Mouse (Mus musculus) E14TG2a.4 (cell line): ENCODE measurements at regions not wholly inside any gene's neighbourhood (a gene's known extent, or its start where the extent isn't known, plus 50 kb on each side); places are given as distances from the start of the nearest gene placed in this dataset.
A peak's percentile ranks its signal among the peaks of the same experiment; 100 is the strongest.

Experiments
- H3K27me3 ChIP-seq: 2 replicates; pipeline ENCODE4 v1.6.1; 2014; ENCODE audit warnings: low read length, control low read depth; ENCODE audit not compliant: insufficient read depth
- H3K36me3 ChIP-seq: 2 replicates; pipeline ENCODE4 v1.6.1; 2014; ENCODE audit warnings: low read length, control low read depth; ENCODE audit not compliant: insufficient read depth
- H3K4me1 ChIP-seq: replicated peaks from 2 replicates; pipeline ENCODE4 v1.6.1; 2014; ENCODE audit warnings: low read depth, low read length, control low read depth
- H3K4me3 ChIP-seq: replicated peaks from 2 replicates; pipeline ENCODE4 v1.5.1; 2014; ENCODE audit warnings: mild to moderate bottlenecking, low read length
- H3K9me3 ChIP-seq: 2 replicates; pipeline ENCODE4 v1.6.1; 2014; ENCODE audit warnings: low read length, control low read depth
- CTCF ChIP-seq: conservative IDR thresholded peaks from 2 replicates; pipeline ENCODE4 v1.5.1; 2014; ENCODE audit warnings: low read length
- NANOG ChIP-seq: IDR thresholded peaks from 2 replicates; pipeline ENCODE4 v1.6.1; 2014; ENCODE audit warnings: borderline replicate concordance, low read length, mixed read lengths
- POU5F1 ChIP-seq: IDR thresholded peaks from 2 replicates; pipeline ENCODE4 v1.6.1; 2014; ENCODE audit warnings: low read length, borderline replicate concordance

DNA sequence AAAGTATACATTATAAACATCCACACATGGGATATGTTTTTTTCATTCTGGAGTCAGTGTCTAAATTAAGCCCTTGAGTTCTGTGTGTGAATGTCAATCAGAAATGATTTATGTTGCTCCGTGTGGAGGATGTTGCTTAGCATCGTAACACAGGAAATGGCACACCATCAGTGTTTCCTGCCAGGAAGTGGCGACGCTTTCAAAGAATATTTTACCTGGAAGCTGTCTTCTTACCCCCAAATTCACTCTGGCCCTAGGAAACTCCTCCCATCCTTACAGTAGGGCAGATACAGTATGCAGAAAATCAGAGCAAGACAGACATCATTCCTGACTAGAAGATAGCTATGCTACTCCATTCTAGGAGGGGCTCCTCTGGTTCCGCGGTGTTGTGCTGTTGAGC is 145.1 kb upstream of the L3mbtl3 start:
- Histone ChIP-seq H3K4me1 (peaks cover 22% of the 10 kb centered on the region), H3K9me3 (peaks cover 12% of the 10 kb centered on the region)

DNA sequence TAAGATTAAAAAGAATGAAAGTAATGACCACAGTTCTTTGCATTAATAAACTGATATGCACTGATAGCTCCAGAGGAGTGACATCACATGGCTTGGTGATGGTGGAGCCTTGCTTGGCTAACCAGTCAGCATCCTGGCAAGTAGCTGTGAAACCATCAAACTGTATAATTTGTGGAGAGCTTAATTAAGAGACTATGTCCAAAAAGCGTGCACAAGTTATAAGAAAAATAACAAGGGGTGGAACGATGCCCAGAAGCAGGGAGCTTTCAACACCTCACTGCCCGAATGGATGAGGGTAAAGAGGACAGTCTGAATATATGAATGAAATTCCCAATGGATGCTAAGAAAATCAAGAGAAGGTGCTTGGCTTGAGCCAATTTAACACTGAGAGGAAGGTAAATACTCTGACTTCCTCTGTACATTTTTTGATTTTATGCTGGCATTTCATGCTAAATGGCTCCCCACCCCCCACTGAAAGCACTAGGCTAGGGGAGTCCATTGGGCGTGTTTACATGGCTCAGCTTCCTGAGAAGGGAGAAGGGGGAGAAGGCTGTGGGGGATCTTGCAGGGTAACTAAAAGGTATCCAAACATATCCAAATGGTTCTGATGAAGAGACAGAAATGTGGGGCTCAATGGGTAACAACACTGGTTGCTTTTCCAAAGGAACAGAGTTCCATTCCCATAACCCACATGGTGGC is 150.2 kb upstream of the L3mbtl3 start:
- no peak for TF ChIP-seq CTCF
- TF ChIP-seq POU5F1: no peak
- no peak for TF ChIP-seq NANOG
- Histone ChIP-seq H3K4me1 (peaks cover 10% of the 10 kb centered on the region), H3K27me3 (no peaks in the 10 kb centered on the region), H3K9me3 (no peaks in the 10 kb centered on the region), H3K36me3 (no peaks in the 10 kb centered on the region), H3K4me3 (no peak overlapping the region)

More for the DNA sequence above, 145.1 kb upstream of the L3mbtl3 start:
- TF ChIP-seq POU5F1 (no peak), CTCF (no peak), NANOG (0 out of 2 replicates have a peak, but pooled peaks have one; percentile 11)
- H3K4me3 ChIP-seq: no peak overlapping the region
- H3K27me3 ChIP-seq: no peaks in the 10 kb centered on the region
- no peaks in the 10 kb centered on the region for H3K36me3 ChIP-seq

DNA sequence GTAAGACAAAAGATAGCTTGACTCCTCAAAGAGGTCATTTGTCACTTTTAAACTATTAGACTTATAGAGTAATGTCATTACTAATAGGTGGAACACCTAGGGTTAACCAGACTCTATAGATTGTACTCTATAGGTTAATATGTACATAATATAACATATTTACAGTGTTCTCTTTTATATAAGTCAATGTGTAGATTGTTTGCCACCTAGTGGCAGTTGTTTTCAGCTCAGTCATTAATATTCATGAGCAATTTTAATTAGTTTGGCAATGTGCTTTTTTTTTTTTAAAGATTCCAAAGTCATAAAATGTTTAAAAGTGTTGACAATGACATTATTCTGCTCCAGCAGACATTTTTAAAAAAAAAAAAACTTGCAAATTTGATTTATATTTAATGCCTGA is 164.4 kb upstream of the L3mbtl3 start:
- TF ChIP-seq POU5F1 (no peak), CTCF (0 out of 2 replicates have a peak, but pooled peaks have one; percentile 8)
- Histone ChIP-seq H3K9me3 (no peaks in the 10 kb centered on the region), H3K4me3 (no peak overlapping the region), H3K36me3 (no peaks in the 10 kb centered on the region), H3K4me1 (peaks cover 3% of the 10 kb centered on the region; the same call in 1 of the 2 replicates), H3K27me3 (no peaks in the 10 kb centered on the region)

DNA sequence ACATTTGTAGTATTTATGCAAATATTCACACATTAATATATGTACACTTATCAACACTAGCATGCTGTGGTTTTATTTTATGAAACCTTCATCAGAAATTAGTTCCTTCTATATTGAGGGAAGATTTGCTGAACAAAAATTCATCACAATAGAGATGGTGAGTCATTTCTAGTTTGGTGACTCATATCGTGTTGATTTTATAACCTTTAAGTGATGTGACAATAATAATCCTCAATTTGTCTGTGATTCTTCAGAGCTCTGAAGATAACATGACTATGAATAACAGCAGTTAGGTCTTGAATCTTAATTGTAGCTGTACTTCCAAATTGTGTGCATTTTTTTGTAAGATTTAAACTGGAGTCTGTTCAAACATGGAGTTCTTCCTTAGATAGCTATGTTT is 168.3 kb upstream of the L3mbtl3 start:
- no peak for TF ChIP-seq CTCF
- TF ChIP-seq NANOG: no peak
- TF ChIP-seq POU5F1: no peak
- Histone ChIP-seq H3K36me3 (no peaks in the 10 kb centered on the region), H3K9me3 (no peaks in the 10 kb centered on the region), H3K4me3 (no peak overlapping the region), H3K4me1 (peaks cover 3% of the 10 kb centered on the region; the same call in 1 of the 2 replicates), H3K27me3 (no peaks in the 10 kb centered on the region)

DNA sequence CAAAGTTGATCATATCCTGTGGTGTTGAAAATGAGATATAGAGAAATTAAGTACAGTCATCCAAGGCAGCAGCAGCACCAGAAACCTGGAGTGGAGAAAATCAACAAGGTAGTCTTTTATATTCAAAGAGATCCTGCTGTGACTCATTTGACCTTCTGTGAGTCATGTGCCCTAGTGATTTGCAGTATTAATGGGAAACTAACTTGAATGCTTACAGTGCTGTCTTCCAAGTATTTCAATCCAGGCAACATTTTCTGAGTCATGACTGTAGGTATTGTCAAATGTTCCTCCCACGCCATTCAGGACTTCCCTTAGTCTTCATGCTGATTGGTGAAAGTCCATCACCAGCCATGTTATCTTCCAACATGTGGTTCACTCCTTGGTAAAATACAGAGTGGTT is 169.0 kb upstream of the L3mbtl3 start:
- Histone ChIP-seq H3K27me3 (no peaks in the 10 kb centered on the region), H3K4me1 (peaks cover 3% of the 10 kb centered on the region; the same call in 1 of the 2 replicates), H3K4me3 (no peak overlapping the region), H3K36me3 (no peaks in the 10 kb centered on the region), H3K9me3 (no peaks in the 10 kb centered on the region)
- TF ChIP-seq CTCF: no peak
- TF ChIP-seq POU5F1: no peak
- TF ChIP-seq NANOG: no peak

DNA sequence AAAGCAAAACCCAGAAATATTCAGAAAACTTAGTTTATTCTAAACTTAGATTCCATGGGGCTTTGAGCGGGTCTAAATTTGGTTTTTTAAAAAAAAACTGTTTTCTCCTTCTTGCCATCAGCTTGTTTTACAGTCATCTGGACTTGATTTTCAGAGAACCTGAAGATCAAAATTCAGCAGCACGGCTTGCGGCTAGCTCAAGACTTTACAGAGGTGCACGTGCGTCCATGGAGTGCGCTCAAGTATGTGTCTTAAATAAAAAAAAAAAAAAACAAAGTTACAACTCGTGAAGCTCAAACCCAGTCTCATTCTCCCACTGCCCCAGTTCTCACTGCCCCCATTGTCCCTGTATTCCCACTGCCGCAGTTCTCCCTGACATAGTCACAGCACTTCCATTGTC is 180.5 kb upstream of the L3mbtl3 start:
- no peaks in the 10 kb centered on the region for H3K9me3 ChIP-seq
- H3K4me3 ChIP-seq: no peak overlapping the region
- no peaks in the 10 kb centered on the region for H3K4me1 ChIP-seq
- no peaks in the 10 kb centered on the region for H3K27me3 ChIP-seq
- no peaks in the 10 kb centered on the region for H3K36me3 ChIP-seq
- TF ChIP-seq POU5F1 (no peak), NANOG (no peak), CTCF (no peak)

DNA sequence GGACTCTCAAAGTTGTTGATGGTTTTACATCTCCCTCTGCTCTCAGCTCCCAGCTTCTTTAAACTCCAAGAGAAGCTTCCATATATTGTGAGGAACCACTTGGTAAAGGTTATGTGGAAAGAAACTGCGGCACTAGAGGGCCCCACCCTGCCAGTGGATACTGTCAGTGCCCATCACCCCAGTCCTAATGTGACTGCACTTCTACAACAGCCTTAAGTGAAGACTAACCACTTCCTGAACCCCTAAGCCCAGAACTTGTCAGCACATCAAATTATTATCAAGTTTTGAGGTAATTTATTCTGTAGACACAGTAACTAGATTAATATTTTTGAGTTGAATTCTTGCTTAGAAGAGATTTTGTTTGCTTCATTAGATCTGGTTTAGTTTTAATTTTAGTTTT is 182.3 kb upstream of the L3mbtl3 start:
- Histone ChIP-seq H3K9me3 (no peaks in the 10 kb centered on the region), H3K27me3 (no peaks in the 10 kb centered on the region), H3K4me1 (no peaks in the 10 kb centered on the region), H3K4me3 (no peak overlapping the region), H3K36me3 (no peaks in the 10 kb centered on the region)
- TF ChIP-seq POU5F1 (no peak), NANOG (no peak), CTCF (no peak)

DNA sequence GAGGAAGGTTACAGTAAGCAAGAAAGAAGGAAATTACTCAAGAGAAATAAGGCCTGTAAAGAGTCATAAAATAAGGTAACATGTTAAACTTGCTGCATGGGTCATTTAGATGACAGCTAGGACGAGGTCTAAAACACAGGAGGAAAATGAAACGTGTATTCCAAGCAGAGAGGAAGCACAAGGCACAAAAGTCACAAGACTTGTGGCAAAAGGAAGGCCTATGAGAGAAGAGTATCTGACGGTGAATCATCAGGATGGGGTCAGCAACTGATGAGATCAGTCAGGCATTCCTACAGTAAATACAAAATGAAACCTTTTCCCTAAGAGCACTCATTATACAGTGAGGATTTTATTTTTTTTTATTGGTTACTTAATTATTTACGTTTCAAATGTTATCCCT is 183.6 kb upstream of the L3mbtl3 start:
- TF ChIP-seq CTCF: no peak
- no peak for TF ChIP-seq POU5F1
- TF ChIP-seq NANOG: no peak
- Histone ChIP-seq H3K36me3 (no peaks in the 10 kb centered on the region), H3K4me1 (no peaks in the 10 kb centered on the region), H3K4me3 (no peak overlapping the region), H3K27me3 (no peaks in the 10 kb centered on the region), H3K9me3 (no peaks in the 10 kb centered on the region)

DNA sequence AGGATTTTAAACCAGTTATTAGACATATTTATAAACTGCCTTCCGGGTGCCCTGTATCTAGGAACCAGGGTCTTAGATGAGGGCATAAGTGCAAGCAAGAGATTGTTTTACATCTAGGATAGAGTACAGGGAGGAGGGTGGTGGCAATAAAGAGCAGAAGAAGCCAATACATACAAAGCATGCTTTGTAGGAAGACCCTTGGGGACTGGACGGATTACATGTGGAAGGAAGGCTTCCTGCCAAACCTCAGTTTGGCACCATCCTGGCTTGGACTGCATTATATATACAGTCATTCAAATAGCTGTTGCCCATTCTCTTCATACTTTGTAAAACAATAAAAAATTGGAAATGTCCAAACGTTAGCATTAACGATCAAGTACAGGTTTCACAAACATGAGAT is 184.7 kb upstream of the L3mbtl3 start:
- Histone ChIP-seq H3K4me3 (no peak overlapping the region), H3K27me3 (no peaks in the 10 kb centered on the region), H3K36me3 (no peaks in the 10 kb centered on the region), H3K9me3 (no peaks in the 10 kb centered on the region), H3K4me1 (no peaks in the 10 kb centered on the region)
- TF ChIP-seq CTCF (no peak), POU5F1 (no peak), NANOG (no peak)
